Mouse (Mus musculus) spleen, adult 12 weeks (tissue): Measurements from ENCODE around the gene Ect2.

ENCODE experiments used
- DNase-seq: peaks from one replicate; pipeline ENCODE4 v3.0.0; 2022; ENCODE audit warnings: low spot score

Gene Ect2

GRCm38 (mm10) chr3:27070340-27070739, 83.3 kb downstream of the Ect2 start:
- DNase-seq, result no peak

- no peak for DNase-seq
These were observed 86.5 kb downstream of the Ect2 start for GRCm38 (mm10) chr3:27067206-27067605.

DNA sequence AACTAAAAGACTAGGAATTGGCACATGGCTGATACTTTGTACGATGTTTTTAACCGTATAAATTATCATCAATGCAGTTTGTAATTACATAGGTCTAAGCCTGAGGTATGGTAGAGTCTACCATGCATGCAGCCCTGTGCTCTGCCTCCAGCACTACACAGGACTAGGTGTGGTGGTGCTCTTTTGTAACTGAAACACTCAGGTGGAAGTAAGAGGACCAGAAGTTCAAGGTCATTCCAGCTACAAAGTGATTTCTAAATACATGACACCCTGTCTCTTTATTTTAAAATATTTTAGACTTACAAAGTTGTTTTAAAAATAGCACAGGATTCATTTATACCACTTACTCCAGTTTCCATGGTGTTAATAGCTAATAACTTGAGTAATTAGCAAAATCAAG, 88.8 kb downstream of the Ect2 start:
- no peak for DNase-seq

DNA sequence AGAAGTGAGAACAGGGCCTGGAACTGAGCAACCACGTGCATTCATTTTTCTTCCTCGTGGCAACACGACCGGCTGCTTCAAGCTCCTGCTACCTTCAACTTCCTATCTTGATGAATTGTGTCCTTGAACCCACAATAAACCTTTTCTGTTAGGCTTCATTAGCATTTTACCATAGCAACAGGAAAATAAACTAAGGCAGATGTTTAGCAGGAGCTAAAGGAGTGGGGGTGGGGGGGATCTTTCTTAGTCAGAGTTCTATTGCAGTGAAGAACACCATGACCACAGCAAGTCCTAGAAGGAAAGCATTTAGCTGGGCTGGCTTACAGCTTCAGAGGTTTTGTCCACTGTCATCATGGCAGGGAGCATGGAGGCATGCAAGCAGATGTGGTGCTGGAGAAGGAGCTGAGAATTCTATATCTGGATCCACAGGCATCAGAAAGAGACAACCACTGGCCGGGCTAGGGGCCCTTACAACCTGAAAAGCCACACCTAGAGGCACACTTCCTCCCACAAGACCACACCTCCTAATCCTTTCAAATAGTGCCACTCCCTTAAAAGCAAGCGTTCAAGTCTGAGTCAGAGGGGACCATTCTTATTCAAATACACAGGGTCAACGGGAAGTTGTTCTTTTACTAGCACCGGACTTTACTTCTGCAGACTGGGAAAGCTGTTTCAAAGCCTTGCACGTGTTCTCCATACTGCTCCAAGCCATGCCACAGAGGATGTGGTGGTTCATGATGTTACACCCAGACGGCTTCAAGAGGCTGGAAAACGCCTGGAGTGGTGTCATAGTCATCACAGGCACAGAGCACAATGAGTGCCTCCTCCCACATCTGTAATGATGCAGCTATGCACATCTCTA, 90.0 kb downstream of the Ect2 start:
- DNase-seq, result no peak

- no peak for DNase-seq
These were observed 93.2 kb downstream of the Ect2 start for GRCm38 (mm10) chr3:27060441-27060840.

DNA sequence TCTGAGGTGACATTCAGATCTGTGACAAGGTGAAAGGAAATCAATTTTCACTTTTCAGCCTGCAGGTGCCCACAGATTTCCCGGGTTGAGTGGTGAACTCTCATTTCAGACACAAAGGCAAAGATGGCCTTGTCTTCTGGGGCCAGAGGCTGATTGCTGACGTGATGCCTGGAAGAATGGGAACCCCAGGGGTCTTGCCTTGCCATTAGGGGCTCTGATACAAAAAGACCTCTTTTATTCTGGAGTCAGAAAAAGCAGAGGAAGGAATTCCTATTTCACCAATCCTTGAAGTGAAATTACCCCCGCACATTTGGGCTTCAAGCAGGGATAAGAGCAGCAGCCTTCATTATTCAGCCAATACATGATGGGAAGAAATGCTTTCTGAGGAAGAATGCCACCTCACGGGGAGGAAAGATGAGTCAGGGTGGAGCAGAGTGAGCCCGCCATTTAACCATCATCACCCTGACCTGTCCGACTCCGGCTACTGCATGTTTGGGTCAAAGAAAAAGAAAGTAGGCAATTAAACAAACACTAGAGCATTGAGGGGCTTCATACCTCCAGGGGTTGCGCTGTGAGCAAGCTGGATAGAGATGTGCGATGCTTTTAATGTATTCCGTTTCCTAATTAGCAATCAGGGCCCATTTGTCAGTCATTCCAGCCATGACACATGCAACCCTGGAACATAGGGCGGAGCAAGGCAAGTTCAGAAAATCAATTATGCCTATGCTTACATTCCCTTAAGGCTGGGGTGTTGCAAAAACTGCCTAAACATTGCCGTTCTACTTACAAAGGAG, 94.0 kb downstream of the Ect2 start:
- no peak for DNase-seq

DNA sequence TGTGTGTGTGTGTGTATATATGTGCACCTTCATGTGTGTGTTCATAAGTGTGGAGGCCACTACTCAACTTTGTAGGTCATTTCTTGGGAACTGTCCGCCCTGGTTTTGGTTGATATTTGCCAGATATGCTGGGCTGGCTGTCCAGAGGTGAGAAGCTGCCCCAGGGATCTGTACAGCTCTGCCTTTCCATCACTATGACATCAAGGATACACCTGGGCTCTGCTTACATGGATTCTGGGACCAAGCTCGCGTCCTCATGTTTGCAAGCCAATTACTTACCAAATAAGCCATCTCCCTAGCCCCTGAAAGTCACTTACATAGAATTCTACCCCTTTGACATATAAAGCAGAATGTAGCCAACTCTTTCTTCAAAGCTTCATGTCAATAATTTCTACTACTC, 98.2 kb downstream of the Ect2 start:
- no peak for DNase-seq

DNA sequence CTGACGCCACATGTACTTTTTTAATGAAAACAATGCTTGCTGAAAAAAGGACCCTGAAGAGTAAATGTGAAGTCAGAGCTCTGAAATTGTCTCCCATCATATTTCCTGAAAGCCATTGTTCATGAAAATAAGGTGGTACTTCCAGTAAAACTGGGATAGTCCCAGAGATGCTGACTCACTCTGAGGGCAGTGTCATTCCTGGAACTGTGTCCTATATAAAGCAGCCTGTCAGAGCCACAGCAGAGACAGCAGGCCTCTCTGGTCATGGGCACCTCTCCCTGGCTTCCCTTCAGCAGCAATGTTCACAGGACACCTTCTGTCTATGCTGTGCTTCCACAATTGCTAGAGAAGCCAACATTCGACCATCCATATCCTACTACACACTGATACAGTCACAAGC, 98.9 kb downstream of the Ect2 start:
- DNase-seq, result no peak
